Mouse (Mus musculus) megakaryocyte progenitor cell, adult 5-6 weeks (primary cell): ENCODE measurements around the gene Acadvl. TPM values are rescaled to one million over a fixed set of nuclear protein-coding genes. Genes with fewer than 3 reads are reported as not detected.

Experiments used
- ATAC-seq: replicated peaks from 2 replicates; pipeline ENCODE4 v1.8.0; 2016; ENCODE audit warnings: mild to moderate bottlenecking, moderate TSS enrichment, inconsistent platforms; ENCODE audit not compliant: poor library complexity
- total RNA-seq, 2 experiments: library from RNA; stranded (forward) in 1 of 2; stranded (reverse) in 1 of 2; fragments of 157-497, 149-512 nt in 1 of 2; fragments of 200-1000 nt in 1 of 2; gene quantifications; 2 replicates each; pipeline versions ENCODE4 v1.2.3 to v1.2.4; 2015 to 2017

Acadvl gene
- total RNA-seq, 2 experiments from 2014 or later: 43.6 to 45.7 TPM

- ATAC-seq: no peak
These were observed 32.3 kb downstream of the Acadvl start for GRCm38 (mm10) chr11:69982877-69983276.

DNA sequence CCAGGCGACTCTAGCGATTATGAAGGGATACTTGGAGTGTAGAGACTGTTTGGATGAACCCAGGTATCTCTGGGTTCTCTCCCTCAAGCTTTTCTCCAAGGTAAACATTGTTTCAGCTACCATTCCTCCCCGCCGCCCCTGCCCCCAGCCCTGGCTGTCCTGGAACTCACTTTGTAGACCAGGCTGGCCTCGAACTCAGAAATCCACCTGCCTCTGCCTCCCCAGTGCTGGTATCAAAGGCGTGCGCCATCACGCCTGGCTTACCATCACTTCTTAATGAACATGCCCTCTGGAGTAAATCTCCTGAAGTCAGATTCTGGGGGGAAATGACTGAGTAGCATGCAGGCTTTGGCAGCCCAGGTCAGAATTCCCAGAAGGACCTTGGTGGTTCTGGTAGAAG lies 33.0 kb downstream of the Acadvl start, which contains the start of gene Elp5:
Gene Elp5, minus strand, starts transcription at position 293 of the 400 bp plus-strand sequence.
- ATAC-seq: no peak

- ATAC-seq: no peak
These were observed 34.0 kb downstream of the Acadvl start, which contains the start of gene Ctdnep1 for GRCm38 (mm10) chr11:69981141-69981762. Gene Ctdnep1 (plus strand): TSS chr11:69981156.

DNA sequence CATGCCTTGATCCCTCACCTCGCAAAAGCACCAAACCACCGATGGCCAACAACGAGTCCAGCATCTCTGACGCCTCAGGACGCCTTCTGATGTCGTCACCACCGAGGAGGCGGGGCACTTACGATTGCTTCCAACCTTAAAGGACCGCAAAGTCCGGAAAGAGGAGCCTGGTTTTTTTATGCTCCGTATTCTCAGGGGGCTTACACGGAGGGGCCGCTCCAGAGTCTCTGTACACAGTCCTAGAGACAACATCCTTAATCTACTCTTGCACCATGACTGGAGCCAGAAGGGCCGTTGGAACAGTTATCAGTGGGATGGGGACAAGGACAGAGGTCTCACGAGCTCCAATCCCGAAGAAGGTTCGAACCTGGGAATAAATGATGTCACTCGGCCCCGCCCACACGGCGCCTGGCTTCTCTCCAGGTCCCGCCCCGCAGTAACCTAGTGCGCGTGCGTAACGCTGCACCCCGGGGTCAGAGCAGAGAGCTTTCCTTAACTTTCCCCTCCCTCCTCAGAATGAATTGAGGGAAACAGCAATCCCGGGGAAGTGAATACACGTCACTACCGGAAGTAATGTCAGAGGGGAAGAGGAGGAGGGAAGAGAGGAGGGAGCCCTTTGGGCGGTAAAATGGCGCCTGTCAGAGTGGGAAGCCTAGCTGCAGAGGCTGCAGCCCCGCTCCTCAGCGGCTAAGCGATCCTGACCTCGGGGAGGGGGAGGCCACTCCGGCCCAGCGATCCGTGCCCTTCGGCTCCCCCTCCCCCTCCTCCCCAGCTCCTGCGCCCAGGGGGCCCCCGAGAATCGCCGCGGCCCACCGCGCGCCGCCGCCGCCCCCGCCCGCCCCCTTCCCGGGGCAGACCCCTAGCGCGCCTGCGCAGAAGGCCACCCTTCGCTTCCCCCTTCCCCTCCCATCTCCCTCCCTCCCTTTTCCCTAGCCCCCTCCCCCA lies 34.7 kb downstream of the Acadvl start:
- peak; percentile 93 for ATAC-seq

GRCm38 (mm10) chr11:69979827-69980195 lies 35.4 kb downstream of the Acadvl start:
- peak; percentile 18 for ATAC-seq

GRCm38 (mm10) chr11:69976271-69976670 lies 38.9 kb downstream of the Acadvl start:
- ATAC-seq: no peak

GRCm38 (mm10) chr11:69974907-69975306 lies 40.3 kb downstream of the Acadvl start:
- ATAC-seq: no peak

DNA sequence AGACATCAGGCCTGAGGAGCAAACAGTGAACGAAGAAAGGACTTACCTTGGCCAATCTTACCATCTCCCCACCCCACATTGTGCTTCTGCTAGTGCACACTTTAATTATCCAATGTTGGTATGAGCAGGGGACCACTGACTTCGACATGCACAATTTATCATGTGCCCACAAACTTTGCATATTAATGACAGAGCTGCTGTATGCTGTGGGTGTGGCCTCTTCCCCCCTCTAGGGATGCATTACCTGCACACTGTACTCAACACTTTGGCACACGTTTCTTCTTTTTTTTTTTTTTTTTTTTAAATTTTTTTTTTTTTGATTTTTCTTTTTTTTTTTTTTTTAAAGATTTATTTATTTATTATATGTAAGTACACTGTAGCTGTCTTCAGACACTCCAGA lies 44.4 kb downstream of the Acadvl start:
- no peak for ATAC-seq

GRCm38 (mm10) chr11:69970222-69970621 lies 45.0 kb downstream of the Acadvl start:
- ATAC-seq: no peak

GRCm38 (mm10) chr11:69968793-69969192 lies 46.4 kb downstream of the Acadvl start:
- ATAC-seq: no peak

DNA sequence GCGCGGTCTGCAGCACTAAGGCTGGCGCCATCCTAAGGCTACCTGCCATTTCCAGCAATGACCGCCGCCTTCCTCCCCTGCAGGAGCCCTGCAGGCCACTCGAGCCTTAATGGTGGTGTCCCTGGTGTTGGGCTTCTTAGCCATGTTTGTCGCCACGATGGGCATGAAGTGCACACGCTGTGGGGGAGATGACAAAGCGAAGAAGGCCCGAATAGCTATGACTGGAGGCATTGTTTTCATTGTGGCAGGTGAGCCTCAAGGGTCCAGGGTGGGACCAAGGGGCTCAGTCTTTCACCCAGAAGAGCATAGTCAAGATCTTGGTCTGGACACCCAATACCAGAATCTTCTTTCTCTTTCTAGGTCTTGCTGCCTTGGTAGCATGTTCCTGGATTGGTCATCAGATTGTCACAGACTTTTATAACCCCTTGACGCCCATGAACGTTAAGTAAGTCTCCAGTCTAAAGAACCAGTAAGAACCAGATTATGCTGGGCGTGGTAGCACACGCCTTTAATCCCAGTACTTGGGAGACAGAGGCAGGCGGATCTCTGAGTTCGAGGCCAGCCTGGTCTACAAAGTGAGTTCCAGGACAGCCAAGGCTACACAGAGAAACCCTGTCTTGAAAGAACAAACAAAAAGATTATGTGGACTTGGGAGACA lies 48.2 kb downstream of the Acadvl start:
- ATAC-seq: no peak

DNA sequence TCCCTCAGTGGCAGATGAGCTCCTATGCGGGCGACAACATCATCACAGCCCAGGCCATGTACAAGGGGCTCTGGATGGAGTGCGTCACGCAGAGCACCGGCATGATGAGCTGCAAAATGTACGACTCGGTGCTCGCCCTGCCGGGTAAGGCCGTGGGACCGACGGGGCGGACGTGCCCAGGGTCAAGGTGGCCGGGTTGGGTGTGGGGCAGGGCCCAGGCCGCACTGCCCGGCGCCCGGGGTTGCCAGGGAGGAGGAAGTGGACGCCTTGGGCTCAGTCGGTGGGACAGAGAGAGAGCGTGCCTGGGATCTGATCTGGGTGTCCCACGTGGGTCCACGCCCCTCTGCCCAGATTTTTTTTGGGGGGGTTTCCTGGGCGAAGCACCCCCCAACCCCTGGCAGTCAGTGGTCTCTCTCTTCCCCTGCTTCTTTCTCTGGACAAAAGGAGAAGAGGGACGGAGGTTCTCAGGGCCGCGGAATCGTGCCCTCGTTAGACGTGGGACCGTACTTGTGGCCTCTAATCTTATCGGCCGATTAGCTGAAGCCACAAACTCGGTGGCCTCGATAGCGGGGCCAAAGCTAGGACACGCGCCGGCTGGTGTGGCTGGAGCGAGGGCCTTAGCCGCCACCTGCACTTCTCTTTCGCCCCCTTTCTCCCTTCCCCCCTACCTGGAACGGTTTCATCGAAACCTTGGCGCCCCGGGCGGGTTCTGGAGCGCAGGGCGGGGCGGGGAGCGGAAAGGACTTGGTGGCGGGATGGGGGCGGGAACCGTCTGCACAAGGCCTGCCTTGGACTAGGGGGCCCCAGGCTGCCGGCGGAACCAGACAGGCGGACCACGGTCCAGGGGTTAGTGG lies 49.0 kb downstream of the Acadvl start:
- ATAC-seq: peak; percentile 51

GRCm38 (mm10) chr11:69965271-69966005 lies 49.8 kb downstream of the Acadvl start:
- no peak for ATAC-seq

- no peak for ATAC-seq
These were observed 50.5 kb downstream of the Acadvl start, which contains the start of gene Cldn7 for GRCm38 (mm10) chr11:69964650-69965270. Gene Cldn7 (plus strand): TSS chr11:69964779.

GRCm38 (mm10) chr11:69961841-69962240 lies 53.4 kb downstream of the Acadvl start:
- no peak for ATAC-seq

GRCm38 (mm10) chr11:69960616-69961015 lies 54.6 kb downstream of the Acadvl start:
- peak; percentile 55 for ATAC-seq
